Mouse (Mus musculus) left cerebral cortex, postnatal 25 days (tissue): Measurements from ENCODE around the gene Mxra7. TPM values are rescaled to one million over a fixed set of nuclear protein-coding genes. Genes with fewer than 3 reads are reported as not detected.
"Not testable (repeated sequence)": the region's sequence is repeated elsewhere in the genome, so short reads cannot be mapped to it uniquely, and the experiment has no call there.

Experiments used
- DNase-seq, 2 experiments: peaks; one replicate each; pipeline ENCODE4 v3.0.0; 2022; ENCODE audit warnings: low spot score in 2 of 2, mixed read lengths in 1 of 2
- intact Hi-C: fragments of 180-260 bp; cut with DNase I; formaldehyde crosslinking; loops from one replicate; pipeline ENCODE4 v1.15.1; 2025
- total RNA-seq, 2 experiments: library from RNA; stranded (reverse); gene quantifications; 2 replicates each; pipeline ENCODE4 v1.2.3; 2021

The Mxra7 gene
- total RNA-seq: 10 to 100 TPM; 10.4 to 15.9 TPM

DNA sequence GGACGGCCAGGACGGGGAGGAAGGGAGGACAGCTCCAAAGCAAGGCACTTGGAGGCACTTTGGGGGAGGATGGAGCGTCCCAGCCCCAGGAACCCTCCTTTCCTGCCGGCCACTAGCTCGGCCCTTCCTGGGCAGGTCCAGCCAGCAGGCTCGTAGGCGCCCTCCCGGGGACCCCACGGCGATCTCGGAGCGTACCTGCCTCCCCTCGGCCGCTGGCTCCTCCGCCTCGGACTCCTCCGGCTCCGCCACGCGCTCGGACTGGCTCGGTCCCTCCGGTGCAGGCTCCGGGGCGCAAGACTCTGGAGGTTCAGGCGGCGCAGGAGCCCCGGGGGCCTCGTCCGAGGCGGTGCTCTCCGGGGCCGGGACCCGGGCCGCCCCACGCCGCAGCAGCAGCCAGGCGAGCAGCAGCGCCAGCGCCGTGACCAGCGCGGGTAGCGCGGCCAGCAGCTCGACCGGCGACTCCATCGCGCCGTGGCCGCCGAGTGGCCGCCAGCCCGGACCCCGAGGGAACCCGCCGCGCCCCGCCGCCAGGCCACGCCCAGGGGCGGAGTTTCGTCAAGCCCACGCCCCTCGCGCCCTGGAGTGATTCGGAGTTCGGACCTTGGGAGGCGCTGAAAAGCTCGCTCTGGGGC, at the start of gene Mxra7:
Gene Mxra7, minus strand, starts transcription at position 513 of the 632 bp plus-strand sequence.
- DNase-seq: peak; percentile 39 to 51
- intact Hi-C loops: no loop called here

DNA sequence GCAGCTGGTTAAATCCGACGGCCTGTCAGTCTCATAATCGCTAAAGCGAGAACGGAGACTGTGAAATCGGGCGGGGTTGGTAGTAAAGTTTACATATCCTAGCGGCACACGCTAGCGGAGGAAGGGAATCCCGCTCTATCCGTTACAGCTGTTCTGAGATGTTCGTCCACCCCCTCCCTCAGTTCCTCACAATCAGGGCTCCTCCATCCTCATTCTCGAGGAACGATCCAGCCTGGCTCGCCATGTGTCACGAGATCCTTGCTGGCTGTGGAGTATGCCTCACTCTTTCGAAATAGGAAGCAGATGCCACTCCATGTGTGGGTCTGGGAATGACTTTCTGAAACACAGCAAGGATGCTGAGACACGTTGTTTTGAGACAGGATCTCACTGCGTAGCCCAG, 46.1 kb upstream of the Mxra7 start:
- intact Hi-C loops: no loop called here
- peak; percentile 44 to 84 for DNase-seq

DNA sequence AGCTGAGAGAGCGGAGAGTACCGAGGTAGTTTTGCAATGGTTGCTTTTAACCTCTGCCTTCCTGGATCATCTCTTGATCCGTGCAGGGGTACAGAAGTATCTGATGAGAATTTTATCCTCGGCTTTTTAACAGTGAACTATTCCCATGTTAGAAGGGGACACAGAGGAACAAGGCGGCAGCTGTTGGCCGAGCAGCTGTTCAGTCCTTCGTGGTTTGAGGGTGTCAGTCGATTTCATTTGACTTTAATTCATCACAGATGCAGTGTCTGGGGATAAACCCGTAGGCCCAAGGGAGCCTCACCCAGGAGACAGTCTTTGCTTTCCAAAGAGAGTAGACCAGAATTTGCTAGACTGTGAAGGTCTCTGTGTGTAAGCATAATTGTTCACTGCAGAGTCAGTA, 43.7 kb upstream of the Mxra7 start:
- DNase-seq: no peak
- intact Hi-C loops: no loop called here

DNA sequence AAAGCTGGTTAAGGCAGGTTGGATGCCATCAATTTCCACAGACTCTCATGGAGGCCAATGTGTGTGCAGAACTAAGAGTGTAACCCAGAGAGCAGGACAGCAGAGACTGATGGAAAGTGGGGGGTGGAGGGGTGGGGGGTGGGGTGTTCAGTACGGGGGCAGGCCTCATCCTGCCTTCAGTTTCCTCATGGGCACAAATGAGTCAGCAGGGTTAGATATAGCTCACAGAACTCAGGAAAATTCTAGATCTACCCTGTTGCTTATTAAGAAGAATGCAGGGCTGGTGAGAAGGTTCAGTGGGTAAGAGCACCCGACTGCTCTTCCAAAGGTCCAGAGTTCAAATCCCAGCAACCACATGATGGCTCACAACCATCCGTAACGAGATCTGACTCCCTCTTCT, 41.8 kb upstream of the Mxra7 start:
- intact Hi-C loops: no loop called here
- DNase-seq: no peak

DNA sequence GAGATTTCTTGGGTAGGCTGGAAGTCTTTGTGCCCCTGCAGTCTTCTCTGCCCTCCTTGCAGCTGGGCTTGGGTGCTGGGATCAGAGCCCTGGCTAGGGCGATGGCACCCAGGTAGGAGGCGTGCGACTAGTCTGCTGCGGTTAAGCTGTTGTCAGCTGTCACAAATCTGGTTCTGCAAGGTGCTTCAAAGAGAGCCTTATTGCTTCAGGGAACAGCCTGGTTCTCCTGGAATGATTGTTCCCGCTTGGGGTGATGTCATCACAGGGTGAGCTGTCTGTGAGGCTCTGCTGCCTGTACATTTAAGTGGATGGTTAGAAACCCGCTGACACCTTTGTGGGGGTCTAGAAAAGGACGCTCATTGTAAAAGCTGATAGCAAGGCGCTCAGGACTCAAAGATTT, 41.4 kb upstream of the Mxra7 start:
- intact Hi-C loops: no loop called here
- no peak for DNase-seq

DNA sequence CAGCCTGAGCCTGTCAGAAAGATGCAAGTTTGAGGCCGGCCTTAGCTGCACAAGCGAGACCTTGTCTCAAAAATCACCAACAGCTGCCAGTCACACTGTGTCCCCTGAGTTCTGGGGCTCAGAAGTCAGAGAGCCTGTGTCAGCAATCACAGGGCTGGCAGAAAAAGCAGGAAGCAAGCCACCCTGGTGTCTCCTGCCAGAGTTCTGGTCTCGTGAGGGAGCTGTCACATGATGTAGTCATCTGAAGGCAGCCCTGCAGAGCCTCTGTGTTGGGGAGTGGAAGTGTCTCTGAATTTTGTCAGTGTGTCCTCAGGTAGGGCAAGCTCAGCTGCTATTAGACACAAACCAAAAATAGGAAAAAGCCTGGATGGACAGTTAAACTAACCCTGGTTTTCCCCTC, 40.3 kb upstream of the Mxra7 start:
- peak in 1 of 2 experiments; percentile 36 for DNase-seq

DNA sequence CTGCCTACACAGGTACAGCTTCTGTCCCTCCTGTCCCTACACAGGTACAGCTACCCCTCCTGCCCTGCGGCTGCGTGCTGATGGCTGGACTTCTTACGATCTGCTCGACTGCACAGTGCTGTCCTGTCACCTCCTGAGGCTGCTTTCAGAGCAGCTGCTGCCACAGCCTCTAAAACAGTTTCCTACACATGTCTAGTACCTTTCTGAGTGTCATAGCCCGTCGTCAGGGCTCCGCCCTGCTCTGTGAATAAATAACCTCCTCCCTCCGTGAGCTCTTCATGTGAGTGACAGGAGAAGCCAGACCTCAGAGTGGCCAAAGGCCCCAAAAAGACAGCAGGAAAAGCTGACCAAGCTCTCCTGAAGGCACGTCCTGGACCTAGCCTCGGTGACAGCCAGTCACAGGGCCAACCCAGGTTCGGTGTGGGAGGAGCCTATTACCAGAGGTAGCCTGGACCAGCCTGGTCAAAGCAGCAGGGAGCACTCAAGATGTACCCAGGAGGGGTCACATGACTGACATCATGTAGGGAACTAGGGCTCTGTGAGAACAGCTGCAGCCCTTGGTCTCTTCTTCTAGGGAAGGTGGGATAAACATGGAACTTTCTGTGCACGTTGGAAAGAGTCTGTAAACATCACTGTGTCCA, 38.2 kb upstream of the Mxra7 start:
- no peak for DNase-seq
- intact Hi-C loops: no loop called here

More for the DNA sequence above, 40.3 kb upstream of the Mxra7 start:
- intact Hi-C loops: no loop called here

DNA sequence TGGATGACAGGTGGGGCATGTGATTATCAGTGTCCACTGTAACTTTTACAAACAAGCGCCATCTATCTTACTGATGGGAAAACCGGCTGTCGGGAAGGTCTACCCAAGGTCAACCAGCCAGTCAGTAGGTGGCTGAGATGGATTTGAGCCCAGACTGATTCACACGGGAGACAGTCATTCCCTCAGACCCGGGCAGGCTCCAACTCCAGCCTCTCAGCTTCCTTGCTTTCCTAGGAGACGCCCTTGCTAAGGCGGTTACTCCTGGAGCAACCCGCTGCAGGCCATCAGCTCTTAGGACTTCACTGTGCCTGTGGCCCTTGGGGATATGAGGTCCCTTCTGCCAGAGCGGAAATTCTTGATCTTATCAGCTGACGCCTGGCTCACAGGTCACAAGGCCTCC, 36.6 kb upstream of the Mxra7 start:
- DNase-seq: no peak
- intact Hi-C loops: no loop called here

DNA sequence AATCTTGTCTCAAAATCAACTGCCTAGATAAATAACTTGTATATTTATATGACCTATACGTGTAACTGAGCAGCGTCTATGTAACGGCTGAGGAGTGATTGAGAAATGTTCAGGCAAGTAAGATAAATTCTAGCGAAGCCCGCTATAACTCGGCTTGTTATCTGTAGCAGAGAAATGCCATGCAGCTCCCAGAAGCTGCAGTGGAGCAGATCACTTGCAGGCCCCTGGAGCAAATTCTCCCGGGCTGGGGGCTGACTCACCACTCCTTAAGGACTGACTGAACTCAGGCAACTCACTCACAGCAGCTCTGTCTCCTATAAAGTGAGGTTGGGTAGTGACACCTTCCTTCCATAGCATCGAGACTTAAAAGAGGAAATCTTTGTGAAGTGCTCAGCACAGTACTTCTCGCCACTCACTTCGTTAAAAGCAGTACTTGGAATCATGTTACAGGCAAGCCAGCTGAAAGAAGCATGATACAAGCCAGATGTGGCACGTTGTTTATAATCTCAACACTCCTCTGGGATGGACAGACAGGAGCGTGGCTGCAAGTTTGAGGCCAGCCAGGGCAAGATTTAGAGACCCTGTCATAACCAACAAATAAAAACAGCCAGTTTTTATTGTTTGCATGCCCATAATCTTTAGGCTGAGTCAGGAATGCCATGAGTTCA, 29.5 kb upstream of the Mxra7 start:
- no peak for DNase-seq
- intact Hi-C loops: no loop called here

DNA sequence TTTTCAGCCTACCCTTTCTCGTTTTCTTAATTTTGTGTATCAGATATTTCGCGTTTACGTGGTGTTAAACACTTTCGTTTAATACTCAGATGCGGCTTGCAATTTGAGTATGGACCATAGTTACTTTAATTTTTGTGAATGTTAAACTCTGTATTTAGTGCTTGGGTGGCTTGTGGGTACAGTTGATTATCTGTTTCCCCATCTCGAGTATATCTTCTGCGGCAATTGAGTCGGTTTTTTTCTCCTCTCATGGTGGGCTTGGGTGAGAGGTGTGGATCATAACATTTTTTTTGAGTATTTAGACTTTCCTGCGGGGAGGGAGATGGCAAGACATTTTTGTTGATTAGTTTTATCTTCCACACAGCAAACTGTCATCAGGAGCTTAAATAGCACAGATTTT, 26.4 kb upstream of the Mxra7 start:
- intact Hi-C loops: no loop called here

DNA sequence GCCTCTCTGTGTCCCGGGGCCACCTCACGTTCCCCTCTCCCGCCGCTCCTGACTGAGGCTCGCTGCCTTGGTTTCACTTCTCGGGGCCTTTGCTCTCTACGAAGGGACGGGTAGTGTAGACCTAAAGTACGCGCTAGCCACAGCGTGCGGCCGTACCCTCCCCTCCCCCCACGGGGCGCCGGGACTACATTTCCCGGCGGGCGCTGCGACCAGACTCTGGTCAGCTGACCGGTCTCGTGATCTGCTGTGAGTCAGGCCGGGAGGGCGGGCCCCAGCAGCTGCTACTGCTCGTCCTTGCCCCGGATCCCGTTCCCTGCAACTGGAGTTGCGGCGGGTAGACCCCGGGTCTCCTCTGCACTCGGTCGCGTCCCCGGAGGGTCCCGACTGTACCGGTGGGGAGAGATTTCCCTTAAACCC, 25.7 kb upstream of the Mxra7 start:
- peak; percentile 98 to 99 for DNase-seq
- intact Hi-C loops: loop anchor here (1.0 kb wide), 1 partner anchor 10 kb away; the partner anchor contains the start of genes Jmjd6 and Mettl23

More for the DNA sequence above, 26.4 kb upstream of the Mxra7 start:
- no peak for DNase-seq

DNA sequence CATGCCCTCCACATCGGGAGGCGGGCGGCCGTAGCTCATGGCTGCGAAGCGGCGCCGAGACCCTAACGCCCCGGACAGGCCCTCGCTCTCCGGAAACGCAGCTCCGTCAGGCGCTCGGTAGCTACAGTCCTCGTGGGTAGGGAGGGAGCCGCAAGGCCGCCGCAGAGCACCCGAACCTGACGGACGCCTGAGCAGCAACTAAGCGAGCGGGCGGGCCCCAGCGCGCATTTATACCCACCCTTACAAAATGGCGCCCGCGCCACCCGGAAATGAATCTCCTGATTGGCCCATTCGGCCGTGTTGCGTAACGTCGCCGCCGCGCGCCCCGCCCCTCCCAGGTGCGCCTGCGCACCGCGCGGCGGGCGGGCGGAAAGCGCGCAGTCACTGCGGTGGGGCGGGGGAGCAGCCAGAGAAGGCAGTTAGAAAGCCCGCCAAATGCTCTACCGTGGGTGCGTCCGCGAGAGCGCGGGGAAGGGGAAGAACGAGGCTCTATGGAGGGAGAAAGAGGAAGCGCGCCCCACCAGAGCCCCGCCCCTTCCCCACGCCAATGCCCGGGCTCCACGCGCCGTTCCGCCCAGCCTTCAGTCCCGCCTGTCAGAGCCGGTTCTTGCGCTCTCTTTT, 25.2 kb upstream of the Mxra7 start, which contains the start of gene Srsf2:
Gene Srsf2, minus strand, starts transcription at position 204 of the 621 bp plus-strand sequence.
- intact Hi-C loops: loop anchor here (1.0 kb wide), 1 partner anchor 10 kb away; the partner anchor contains the start of genes Jmjd6 and Mettl23
- peak; percentile 98 for DNase-seq

DNA sequence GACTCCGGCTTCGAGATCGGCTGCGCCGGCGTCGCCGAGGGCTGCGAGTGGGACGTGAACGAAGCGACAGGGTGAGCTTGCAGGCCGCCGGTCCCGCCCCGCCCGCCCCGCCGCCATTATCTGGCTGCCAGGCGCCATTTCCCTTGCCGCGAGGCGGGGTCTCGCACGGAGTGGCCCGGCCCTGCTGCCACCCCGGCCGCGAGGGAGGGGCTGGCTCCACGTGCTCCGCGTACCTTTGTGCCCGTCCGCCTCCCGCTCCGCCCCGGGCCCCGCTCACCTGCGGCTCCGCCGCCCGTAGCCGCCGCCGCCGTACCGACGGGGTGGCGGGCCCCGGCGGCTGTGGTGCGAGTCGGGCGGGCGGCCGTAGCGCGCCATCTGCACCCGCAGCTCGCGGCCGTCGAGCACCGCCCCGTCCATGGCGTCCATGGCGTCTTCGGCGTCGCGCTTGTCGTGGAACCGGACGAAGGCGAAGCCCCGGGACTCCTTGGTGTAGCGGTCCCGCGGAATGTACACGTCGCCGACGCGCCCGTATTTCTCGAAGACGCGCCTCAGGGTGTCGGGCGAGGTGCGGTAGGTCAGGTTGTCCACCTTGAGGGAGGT, 24.5 kb upstream of the Mxra7 start, which contains the start of gene Mfsd11:
Gene Mfsd11, plus strand, starts transcription at position 150 of the 600 bp plus-strand sequence.
- peak; percentile 71 to 79 for DNase-seq
- intact Hi-C loops: no loop called here

DNA sequence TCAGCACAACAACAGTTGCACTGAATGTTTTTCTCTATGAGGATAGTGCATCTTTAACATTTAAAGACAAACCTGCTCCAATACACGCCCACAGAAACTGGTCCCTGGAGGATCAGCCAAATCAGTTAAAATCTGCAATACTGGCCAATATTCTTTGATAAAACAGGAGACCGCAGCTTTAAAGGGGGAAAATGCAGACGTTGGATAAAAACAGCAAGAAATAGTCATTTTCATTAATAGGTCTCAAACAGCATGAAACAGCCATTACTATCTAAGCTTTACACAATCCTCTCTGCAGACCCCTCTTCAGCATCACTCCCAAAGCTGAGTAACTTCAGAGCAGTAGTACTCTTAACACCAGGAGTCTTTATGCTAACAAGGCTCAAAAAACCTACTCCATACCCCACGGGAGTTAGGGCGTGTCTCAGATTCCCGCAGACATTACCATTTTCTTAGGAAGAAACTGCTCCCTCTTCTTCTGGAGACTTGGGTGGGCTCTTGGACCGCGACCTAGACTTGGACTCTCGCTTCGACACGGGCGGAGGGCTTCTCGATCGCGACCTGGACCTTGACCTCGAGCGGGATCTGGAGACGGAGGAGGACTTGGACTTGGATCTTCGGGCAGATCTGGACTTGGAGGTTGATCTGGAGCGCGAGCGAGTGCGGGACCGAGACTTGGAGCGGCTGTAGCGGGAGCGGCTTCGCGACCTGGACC, 23.9 kb upstream of the Mxra7 start:
- intact Hi-C loops: no loop called here
- peak in 1 of 2 experiments; percentile 32 for DNase-seq

DNA sequence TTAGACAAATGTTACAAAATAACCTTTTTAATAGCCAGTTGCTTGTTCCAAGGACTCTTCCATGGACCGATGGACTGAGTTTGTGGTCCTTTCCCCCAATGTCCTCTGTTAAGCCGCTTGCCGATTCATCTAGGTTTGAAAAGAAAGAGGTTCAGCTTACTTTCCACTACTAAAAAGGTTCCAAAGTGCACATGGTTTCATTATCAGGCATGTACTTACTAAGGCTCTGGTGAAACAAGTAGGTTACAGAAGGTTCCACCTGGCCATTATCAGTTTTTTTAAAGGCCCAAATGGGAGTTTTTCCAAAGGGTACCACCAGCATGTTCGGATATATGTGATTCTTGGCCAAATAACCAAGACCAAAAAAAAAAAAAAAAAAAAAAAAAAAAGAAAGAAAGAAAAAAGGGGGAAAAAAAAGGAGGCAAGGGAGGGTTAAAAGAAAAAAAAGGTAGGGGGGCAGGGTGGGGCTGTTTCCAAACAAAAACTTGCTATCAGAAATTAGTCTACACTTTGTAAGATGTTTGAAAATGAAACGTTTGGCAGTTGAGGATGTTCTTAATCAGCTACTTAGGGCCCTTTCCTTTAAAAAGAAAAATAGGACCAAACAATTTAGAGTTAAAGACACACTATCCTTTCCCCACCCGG, 23.1 kb upstream of the Mxra7 start:
- DNase-seq: no peak
- intact Hi-C loops: no loop called here

DNA sequence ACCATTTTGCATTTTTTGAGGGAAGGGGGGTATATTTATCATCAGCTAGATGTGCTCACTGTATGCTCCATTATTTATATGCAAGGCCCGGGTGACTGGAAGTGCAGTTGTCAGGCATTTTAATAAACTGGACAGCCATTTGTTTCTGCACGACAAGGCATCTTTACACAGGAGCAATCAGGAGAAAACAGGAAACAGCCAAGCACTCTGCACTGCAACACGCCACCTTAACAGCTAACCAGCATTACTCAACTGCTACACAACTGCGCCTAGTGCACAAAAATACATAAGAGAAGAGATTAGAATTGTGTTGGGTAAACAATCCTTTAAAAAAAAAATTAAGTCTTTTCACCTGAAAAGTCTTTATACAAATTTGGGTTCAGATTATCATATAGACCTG, 22.2 kb upstream of the Mxra7 start:
- intact Hi-C loops: no loop called here

DNA sequence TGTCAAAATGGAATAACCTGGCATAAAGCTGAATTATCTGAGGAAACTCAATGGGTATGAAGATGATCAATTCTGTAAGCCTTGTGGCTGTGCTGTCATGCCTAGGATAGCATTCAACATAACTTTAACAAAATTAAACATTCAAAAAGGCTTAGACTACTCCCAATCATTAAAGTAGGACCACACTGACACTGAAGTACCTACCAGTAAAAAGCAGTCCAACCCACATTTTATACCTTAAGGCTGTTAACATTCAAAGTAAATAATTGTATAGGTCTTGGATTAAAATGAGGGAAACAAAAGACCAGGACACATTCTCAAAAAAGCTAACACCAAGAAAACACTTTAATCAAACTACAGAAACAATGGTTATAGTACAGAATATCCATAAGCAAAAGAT, 21.7 kb upstream of the Mxra7 start:
- no peak for DNase-seq
- intact Hi-C loops: no loop called here

More for the DNA sequence above, 22.2 kb upstream of the Mxra7 start:
- no peak for DNase-seq

DNA sequence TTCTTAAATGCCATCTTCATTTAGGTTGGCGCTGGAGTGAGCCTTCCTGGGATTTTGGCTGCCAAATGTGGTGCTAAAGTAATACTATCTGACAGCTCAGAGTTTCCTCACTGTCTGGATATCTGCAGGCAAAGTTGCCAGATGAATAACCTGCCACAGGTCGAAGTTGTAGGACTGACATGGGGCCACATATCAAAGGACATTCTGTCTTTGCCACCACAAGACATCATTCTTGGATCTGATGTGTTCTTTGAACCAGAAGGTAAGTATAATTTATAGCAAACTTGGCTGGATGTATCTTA, 21.0 kb upstream of the Mxra7 start:
- intact Hi-C loops, DNase-seq: not testable (repeated sequence)
